Mouse (Mus musculus) midbrain, embryonic 15.5 days (tissue): ENCODE results near the gene BC003965. TPM values are rescaled to one million over a fixed set of nuclear protein-coding genes. Genes with fewer than 3 reads are reported as not detected.
A peak's percentile ranks its signal among the peaks of the same experiment; 100 is the strongest.

Experiments
- ATAC-seq: fragments of 200-750 bp; cut with Nextera tagmentation; replicated peaks from 2 replicates; pipeline ENCODE4 v1.8.0; 2017; ENCODE audit warnings: moderate TSS enrichment
- H3K27ac ChIP-seq: fragments of 300-500 bp; sonication (generic); 2 replicates; pipeline ENCODE4 v1.5.1; 2015; ENCODE audit warnings: mild to moderate bottlenecking, inconsistent platforms
- H3K27me3 ChIP-seq: fragments of 300-500 bp; sonication (generic); replicated peaks from 2 replicates; pipeline ENCODE4 v1.6.1; 2015; ENCODE audit warnings: inconsistent platforms
- H3K36me3 ChIP-seq: fragments of 300-500 bp; sonication (generic); replicated peaks from 2 replicates; pipeline ENCODE4 v1.6.1; 2015; ENCODE audit warnings: inconsistent platforms
- H3K4me1 ChIP-seq: fragments of 300-500 bp; sonication (generic); 2 replicates; pipeline ENCODE4 v1.6.1; 2015; ENCODE audit warnings: inconsistent platforms
- H3K4me2 ChIP-seq: fragments of 300-500 bp; sonication (generic); 2 replicates; pipeline ENCODE4 v1.6.1; 2015; ENCODE audit warnings: inconsistent platforms, mild to moderate bottlenecking, moderate library complexity
- H3K4me3 ChIP-seq: fragments of 300-500 bp; sonication (generic); 2 replicates; pipeline ENCODE4 v1.5.1; 2015; ENCODE audit warnings: mild to moderate bottlenecking, inconsistent platforms
- H3K9ac ChIP-seq: fragments of 300-500 bp; sonication (generic); 2 replicates; pipeline ENCODE4 v1.6.1; 2015; ENCODE audit warnings: mild to moderate bottlenecking, inconsistent platforms
- H3K9me3 ChIP-seq: fragments of 300-500 bp; sonication (generic); 2 replicates; pipeline ENCODE4 v1.6.1; 2016; ENCODE audit warnings: inconsistent platforms
- WGBS: fragments of 180-500 bp; shearing (Covaris S2); methylation state at CpG from one replicate; pipeline ENCODE4 v1.1.7; 2015; ENCODE audit warnings: mixed read lengths; 5-methylcytosine and 5-hydroxymethylcytosine counted together
- polyA plus RNA-seq: library from polyadenylated mRNA; unstranded; fragments of >200 nt; fragmentation: Nextera tagmentation; extraction: Ambion mirVana; gene quantifications from 2 replicates; pipeline ENCODE4 v1.2.1, GENCODE M21; 2015

The BC003965 gene
- polyA plus RNA-seq: 34.4 and 35.7 TPM in 2 replicates

GRCm38 (mm10) chr17:25184129-25184691 is at the start of gene BC003965:
BC003965 (plus strand) TSS chr17:25184554.
- Histone ChIP-seq H3K27ac (peak within 1 kb of the TSS; percentile 93), H3K36me3 (no peaks in the 10 kb centered on the region), H3K4me2 (peak within 1 kb of the TSS; percentile 100), H3K9ac (peak within 1 kb of the TSS; percentile 75), H3K4me1 (peaks cover 33% of the 10 kb centered on the region), H3K4me3 (peak within 1 kb of the TSS; percentile 93), H3K9me3 (no peaks in the 10 kb centered on the region), H3K27me3 (no peaks in the 10 kb centered on the region)
- peak; percentile 84 for ATAC-seq
- under 1% methylated on average over 50 of the region's 50 CpGs for WGBS

DNA sequence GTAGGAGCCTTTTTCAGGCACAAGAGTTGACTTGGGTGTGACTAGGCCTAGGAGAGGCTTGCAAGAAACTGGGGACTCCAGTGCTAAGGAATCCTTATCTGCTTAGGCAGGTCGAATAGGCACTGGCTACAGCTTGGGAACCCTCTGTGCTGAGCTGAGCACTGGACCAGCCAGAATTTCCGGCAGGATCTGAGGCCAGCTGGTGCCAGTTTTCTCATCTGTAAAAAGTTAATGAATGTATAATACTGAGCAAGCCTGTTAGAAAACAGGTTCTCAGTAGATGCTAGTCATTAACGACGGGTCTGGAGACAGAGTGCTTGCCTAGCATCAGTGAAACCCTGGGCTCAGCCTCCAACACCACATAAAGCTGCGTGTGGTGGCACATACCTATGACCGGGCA is 48.7 kb upstream of the BC003965 start:
- peaks cover 15% of the 10 kb centered on the region for H3K4me1 ChIP-seq
- no peak overlapping the region for H3K4me3 ChIP-seq
- no peak overlapping the region for H3K27ac ChIP-seq
- 90% methylated on average over 6 of the region's 6 CpGs for WGBS
- no peaks in the 10 kb centered on the region for H3K9me3 ChIP-seq
- H3K27me3 ChIP-seq: no peaks in the 10 kb centered on the region
- H3K9ac ChIP-seq: no peak overlapping the region
- no peaks in the 10 kb centered on the region for H3K36me3 ChIP-seq
- no peak overlapping the region for H3K4me2 ChIP-seq
- no peak for ATAC-seq

DNA sequence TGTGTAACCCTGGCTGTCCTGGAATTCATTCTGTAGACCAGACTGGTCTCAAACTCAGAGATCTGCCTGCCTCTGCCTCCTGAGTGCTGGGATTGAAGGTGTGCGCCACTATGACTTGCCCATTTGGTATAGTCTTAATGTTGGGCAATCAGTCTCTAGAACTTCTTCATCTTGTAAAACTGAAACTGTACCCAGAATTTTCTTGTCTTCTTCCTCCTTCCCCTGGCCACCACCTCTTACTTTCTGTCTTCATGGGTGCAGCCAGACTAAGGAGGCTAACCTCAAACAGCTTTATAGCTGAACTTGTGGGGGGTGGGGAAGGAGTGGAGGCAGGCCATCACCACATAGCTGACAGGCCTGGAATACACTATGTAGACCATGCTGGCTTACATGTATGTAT is 45.6 kb upstream of the BC003965 start:
- Histone ChIP-seq H3K9ac (no peak overlapping the region), H3K27me3 (no peaks in the 10 kb centered on the region), H3K4me3 (no peak overlapping the region), H3K4me2 (no peak overlapping the region), H3K27ac (no peak overlapping the region), H3K36me3 (no peaks in the 10 kb centered on the region), H3K4me1 (peaks cover 10% of the 10 kb centered on the region), H3K9me3 (no peaks in the 10 kb centered on the region)
- no peak for ATAC-seq
- WGBS: 100% methylated on average over 1 of the region's 1 CpGs

GRCm38 (mm10) chr17:25139960-25140359 is 44.4 kb upstream of the BC003965 start:
- Histone ChIP-seq H3K4me1 (no peaks in the 10 kb centered on the region), H3K4me2 (no peak overlapping the region), H3K9me3 (no peaks in the 10 kb centered on the region), H3K27ac (no peak overlapping the region), H3K36me3 (no peaks in the 10 kb centered on the region), H3K9ac (no peak overlapping the region), H3K27me3 (no peaks in the 10 kb centered on the region), H3K4me3 (no peak overlapping the region)
- 68% methylated on average over 4 of the region's 4 CpGs for WGBS
- no peak for ATAC-seq

- WGBS: 88% methylated on average over 1 of the region's 1 CpGs
- no peak within 1 kb of the TSS for H3K27ac ChIP-seq
- no peaks in the 10 kb centered on the region for H3K9me3 ChIP-seq
- H3K36me3 ChIP-seq: peaks cover 27% of the 10 kb centered on the region
- H3K4me3 ChIP-seq: no peak within 1 kb of the TSS
- ATAC-seq: no peak
- H3K27me3 ChIP-seq: no peaks in the 10 kb centered on the region
- H3K4me1 ChIP-seq: no peaks in the 10 kb centered on the region
- H3K4me2 ChIP-seq: no peak within 1 kb of the TSS
- no peak within 1 kb of the TSS for H3K9ac ChIP-seq
Measured at GRCm38 (mm10) chr17:25162161-25162560, 22.2 kb upstream of the BC003965 start, which contains the start of gene Ccdc154. Ccdc154 (plus strand) TSS chr17:25162461.

DNA sequence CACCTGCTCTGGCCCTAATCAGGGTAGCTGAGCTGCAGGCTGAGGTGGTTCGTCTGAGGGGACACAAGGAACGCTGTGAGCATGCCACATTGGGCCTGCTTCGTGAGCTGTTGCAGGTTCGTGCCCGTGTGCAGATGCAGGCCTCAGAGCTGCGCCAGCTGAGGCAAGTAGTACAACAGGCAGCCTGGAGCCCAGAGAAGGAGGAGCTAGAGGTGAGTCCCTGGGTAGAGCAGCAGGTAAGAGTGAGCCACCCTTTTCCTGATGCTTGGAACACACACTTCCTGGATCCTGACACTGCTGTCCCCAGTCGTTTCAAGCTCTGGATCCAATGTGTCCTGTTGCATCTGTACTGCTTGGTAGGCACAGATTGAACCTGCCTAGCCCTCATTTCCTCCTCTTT is 21.0 kb upstream of the BC003965 start:
- no peaks in the 10 kb centered on the region for H3K9me3 ChIP-seq
- no peak for ATAC-seq
- H3K27me3 ChIP-seq: no peaks in the 10 kb centered on the region
- H3K9ac ChIP-seq: no peak overlapping the region
- no peaks in the 10 kb centered on the region for H3K4me1 ChIP-seq
- WGBS: 82% methylated on average over 7 of the region's 7 CpGs
- no peak overlapping the region for H3K4me2 ChIP-seq
- H3K36me3 ChIP-seq: peaks cover 20% of the 10 kb centered on the region
- H3K27ac ChIP-seq: no peak overlapping the region
- H3K4me3 ChIP-seq: no peak overlapping the region

DNA sequence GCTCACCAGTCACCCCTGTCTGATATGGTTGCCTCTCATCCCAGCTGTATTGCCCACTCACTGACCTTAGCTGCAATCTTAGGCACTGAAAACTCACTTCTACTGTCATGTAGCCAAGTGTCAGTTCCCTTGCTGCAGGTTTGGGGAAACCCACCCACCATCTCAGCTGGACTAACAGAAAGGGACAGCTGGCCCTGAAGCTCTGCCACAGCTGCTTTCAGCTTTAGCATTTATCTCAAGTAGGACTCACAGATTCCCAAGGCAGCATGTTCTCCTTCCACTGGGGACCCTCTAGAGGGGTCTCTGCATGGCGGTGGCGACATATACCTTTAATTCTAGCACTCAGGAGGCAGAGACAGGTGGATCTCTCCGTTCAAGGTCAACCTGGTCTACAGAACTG is 19.6 kb upstream of the BC003965 start:
- Histone ChIP-seq H3K4me1 (no peaks in the 10 kb centered on the region), H3K27ac (no peak overlapping the region), H3K27me3 (no peaks in the 10 kb centered on the region), H3K4me2 (no peak overlapping the region), H3K4me3 (no peak overlapping the region), H3K9me3 (no peaks in the 10 kb centered on the region), H3K9ac (no peak overlapping the region), H3K36me3 (peaks cover 13% of the 10 kb centered on the region)
- 86% methylated on average over 3 of the region's 3 CpGs for WGBS
- ATAC-seq: no peak

GRCm38 (mm10) chr17:25165970-25166671 is 18.2 kb upstream of the BC003965 start:
- 78% methylated on average over 6 of the region's 6 CpGs for WGBS
- no peak overlapping the region for H3K27ac ChIP-seq
- ATAC-seq: no peak
- H3K4me1 ChIP-seq: no peaks in the 10 kb centered on the region
- H3K27me3 ChIP-seq: no peaks in the 10 kb centered on the region
- H3K4me2 ChIP-seq: no peak overlapping the region
- no peaks in the 10 kb centered on the region for H3K9me3 ChIP-seq
- H3K4me3 ChIP-seq: no peak overlapping the region
- 0 out of 2 replicates have a peak, but pooled peaks cover 2% of the 10 kb centered on the region for H3K36me3 ChIP-seq
- no peak overlapping the region for H3K9ac ChIP-seq

GRCm38 (mm10) chr17:25169706-25170105 is 14.6 kb upstream of the BC003965 start:
- ATAC-seq: no peak
- no peak overlapping the region for H3K4me3 ChIP-seq
- H3K36me3 ChIP-seq: no peaks in the 10 kb centered on the region
- no peaks in the 10 kb centered on the region for H3K9me3 ChIP-seq
- H3K9ac ChIP-seq: no peak overlapping the region
- H3K4me2 ChIP-seq: no peak overlapping the region
- no peak overlapping the region for H3K27ac ChIP-seq
- H3K4me1 ChIP-seq: no peaks in the 10 kb centered on the region
- 93% methylated on average over 2 of the region's 2 CpGs for WGBS
- H3K27me3 ChIP-seq: no peaks in the 10 kb centered on the region

DNA sequence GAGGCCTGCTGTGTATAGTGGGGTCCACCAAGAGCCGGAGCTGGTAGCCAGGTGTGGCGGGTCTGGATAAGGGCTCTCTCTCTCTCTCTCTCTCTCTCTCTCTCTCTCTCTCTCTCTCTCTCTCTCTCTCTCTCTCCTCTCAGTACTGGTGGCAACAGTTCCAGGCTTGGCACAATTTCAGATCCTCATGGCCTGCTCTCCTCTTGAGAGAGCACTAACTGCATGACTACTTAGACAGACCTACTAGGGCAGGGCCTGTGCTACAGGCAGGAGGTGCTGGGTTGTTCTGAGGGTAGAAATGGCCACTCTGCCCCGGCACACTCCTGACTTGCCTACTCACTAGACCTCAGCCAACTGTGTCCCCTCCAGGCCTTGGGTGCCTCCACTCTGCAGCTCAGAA is 11.8 kb upstream of the BC003965 start:
- no peak overlapping the region for H3K4me3 ChIP-seq
- no peak overlapping the region for H3K27ac ChIP-seq
- no peak overlapping the region for H3K4me2 ChIP-seq
- H3K9ac ChIP-seq: no peak overlapping the region
- no peaks in the 10 kb centered on the region for H3K27me3 ChIP-seq
- no peaks in the 10 kb centered on the region for H3K4me1 ChIP-seq
- WGBS: 92% methylated on average over 3 of the region's 3 CpGs
- no peak for ATAC-seq
- H3K9me3 ChIP-seq: no peaks in the 10 kb centered on the region
- no peaks in the 10 kb centered on the region for H3K36me3 ChIP-seq

DNA sequence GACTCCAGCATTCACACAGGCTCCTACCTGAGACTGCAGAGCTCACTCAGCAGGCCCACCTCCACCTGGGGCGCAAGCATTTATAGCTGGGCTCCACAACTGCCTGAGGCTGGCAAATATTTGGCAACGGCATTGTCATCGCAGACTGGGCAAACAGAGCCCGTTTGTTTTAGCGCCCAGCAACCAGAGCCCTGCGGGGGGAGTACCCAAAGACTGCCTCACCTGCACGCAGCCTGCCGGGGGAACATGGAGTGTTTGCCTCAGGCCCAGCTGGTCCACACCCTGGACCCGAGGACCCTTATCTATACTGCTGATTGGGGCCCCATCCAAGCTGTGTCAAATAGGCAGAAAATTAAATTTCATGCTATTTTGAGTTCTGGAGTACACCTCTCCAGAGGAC is 8.9 kb upstream of the BC003965 start, which contains the start of gene Gm38655:
TSS of gene Gm38655 (minus strand) at position 61 of the 400 bp plus-strand sequence.
- Histone ChIP-seq H3K27ac (no peak within 1 kb of the TSS), H3K4me2 (no peak within 1 kb of the TSS), H3K27me3 (no peaks in the 10 kb centered on the region), H3K4me1 (no peaks in the 10 kb centered on the region), H3K9me3 (no peaks in the 10 kb centered on the region), H3K9ac (no peak within 1 kb of the TSS), H3K36me3 (no peaks in the 10 kb centered on the region), H3K4me3 (no peak within 1 kb of the TSS)
- no peak for ATAC-seq
- 71% methylated on average over 9 of the region's 9 CpGs for WGBS

GRCm38 (mm10) chr17:25183232-25183631 is 1.1 kb upstream of the BC003965 start:
- H3K9ac ChIP-seq: no peak overlapping the region

DNA sequence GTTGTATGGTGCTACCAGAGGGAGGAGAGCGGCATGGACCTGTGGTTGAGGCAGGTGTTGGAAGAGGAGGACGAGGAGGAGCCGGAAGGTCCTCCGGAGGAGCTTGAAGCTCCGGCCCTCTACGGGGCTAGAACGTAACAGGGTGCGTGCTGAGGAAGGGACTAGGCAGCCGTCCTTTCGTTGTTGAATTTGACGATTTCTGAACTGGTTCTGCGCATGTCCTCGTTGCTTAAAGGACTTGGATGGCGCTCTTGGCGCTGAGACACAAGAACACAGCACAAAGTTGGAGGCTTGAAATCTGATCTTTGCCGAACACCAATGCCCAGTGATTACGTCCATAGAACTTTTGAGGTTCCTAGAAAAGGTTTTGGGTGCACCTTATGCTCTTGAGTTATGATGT is 607 bp downstream of the BC003965 start:
- H3K27me3 ChIP-seq: no peaks in the 10 kb centered on the region
- H3K4me3 ChIP-seq: peak overlapping the region; percentile 93
- no peaks in the 10 kb centered on the region for H3K9me3 ChIP-seq
- WGBS: 9% methylated on average over 17 of the region's 17 CpGs
- peak; percentile 46 for ATAC-seq
- no peaks in the 10 kb centered on the region for H3K36me3 ChIP-seq
- peak overlapping the region; percentile 75 for H3K9ac ChIP-seq
- peak overlapping the region; percentile 72 for H3K27ac ChIP-seq
- peaks cover 40% of the 10 kb centered on the region for H3K4me1 ChIP-seq
- H3K4me2 ChIP-seq: peak overlapping the region; percentile 100

More at GRCm38 (mm10) chr17:25183232-25183631, 1.1 kb upstream of the BC003965 start:
- Histone ChIP-seq H3K9me3 (no peaks in the 10 kb centered on the region), H3K27ac (0 out of 2 replicates have a peak overlapping the region, but pooled peaks have one; percentile 93), H3K36me3 (no peaks in the 10 kb centered on the region), H3K27me3 (no peaks in the 10 kb centered on the region), H3K4me1 (peaks cover 29% of the 10 kb centered on the region), H3K4me3 (peak overlapping the region; percentile 93; the same call in 1 of the 2 replicates), H3K4me2 (peak overlapping the region; percentile 100)
- no peak for ATAC-seq
